Mouse (Mus musculus): ENCODE data around the gene Bpgm. TPM values are rescaled to one million over a fixed set of nuclear protein-coding genes. Genes with fewer than 3 reads are reported as not detected.

The Bpgm gene
- 74.0 and 75.0 TPM in 2 replicates for polyA plus RNA-seq (2015; fragmentation: Nextera tagmentation; extraction: Ambion mirVana)

- Histone ChIP-seq H3K36me3 (no peaks in the 10 kb centered on the region), H3K27me3 (no peaks in the 10 kb centered on the region), H3K4me2 (peak within 1 kb of the TSS; percentile 80), H3K9me3 (no peaks in the 10 kb centered on the region), H3K4me1 (replicated peaks) (peaks cover 50% of the 10 kb centered on the region), H3K4me3 (peak within 1 kb of the TSS; percentile 74), H3K27ac (replicated peaks) (peak within 1 kb of the TSS; percentile 87), H3K9ac (peak within 1 kb of the TSS; percentile 84)
- 1% methylated on average over 35 of the region's 35 CpGs for WGBS
- peak; percentile 99 for ATAC-seq (ENCODE audit: low read depth)
Observed at GRCm38 (mm10) chr6:34475974-34476794, at the start of gene Bpgm. TSS of gene Bpgm (plus strand) at chr6:34476207.

GRCm38 (mm10) chr6:34439006-34439405 is 37.0 kb upstream of the Bpgm start:
- 61% methylated on average over 2 of the region's 2 CpGs for WGBS
- Histone ChIP-seq H3K4me2 (no peak overlapping the region), H3K27me3 (no peaks in the 10 kb centered on the region), H3K27ac (replicated peaks) (no peak overlapping the region), H3K36me3 (no peaks in the 10 kb centered on the region), H3K4me3 (no peak overlapping the region), H3K9me3 (no peaks in the 10 kb centered on the region), H3K9ac (no peak overlapping the region), H3K4me1 (replicated peaks) (no peaks in the 10 kb centered on the region)
- ATAC-seq (ENCODE audit: low read depth), result no peak

GRCm38 (mm10) chr6:34441556-34442257 is 34.3 kb upstream of the Bpgm start:
- WGBS, result 75% methylated on average over 9 of the region's 9 CpGs

GRCm38 (mm10) chr6:34443791-34444190 is 32.2 kb upstream of the Bpgm start:
- no peak for ATAC-seq (ENCODE audit: low read depth)
- Histone ChIP-seq H3K27ac (replicated peaks) (no peak overlapping the region), H3K4me2 (no peak overlapping the region), H3K9me3 (no peaks in the 10 kb centered on the region), H3K4me3 (no peak overlapping the region), H3K4me1 (replicated peaks) (no peaks in the 10 kb centered on the region), H3K9ac (no peak overlapping the region), H3K27me3 (no peaks in the 10 kb centered on the region), H3K36me3 (no peaks in the 10 kb centered on the region)
- 93% methylated on average over 2 of the region's 2 CpGs for WGBS

More at GRCm38 (mm10) chr6:34441556-34442257, 34.3 kb upstream of the Bpgm start:
- no peaks in the 10 kb centered on the region for H3K36me3 ChIP-seq
- no peaks in the 10 kb centered on the region for H3K9me3 ChIP-seq
- H3K4me2 ChIP-seq, result no peak overlapping the region
- H3K27ac ChIP-seq (replicated peaks), result no peak overlapping the region
- H3K4me3 ChIP-seq, result no peak overlapping the region
- ATAC-seq (ENCODE audit: low read depth), result no peak
- H3K4me1 ChIP-seq (replicated peaks), result no peaks in the 10 kb centered on the region
- no peak overlapping the region for H3K9ac ChIP-seq
- no peaks in the 10 kb centered on the region for H3K27me3 ChIP-seq

GRCm38 (mm10) chr6:34447961-34448360 is 28.0 kb upstream of the Bpgm start:
- H3K9me3 ChIP-seq, result no peaks in the 10 kb centered on the region
- no peak overlapping the region for H3K9ac ChIP-seq
- WGBS, result 16% methylated on average over 2 of the region's 2 CpGs

GRCm38 (mm10) chr6:34448696-34449095 is 27.3 kb upstream of the Bpgm start:
- no peak overlapping the region for H3K4me3 ChIP-seq
- WGBS, result 81% methylated on average over 1 of the region's 1 CpGs

More at GRCm38 (mm10) chr6:34447961-34448360, 28.0 kb upstream of the Bpgm start:
- no peak for ATAC-seq (ENCODE audit: low read depth)
- no peak overlapping the region for H3K4me3 ChIP-seq
- H3K4me2 ChIP-seq, result no peak overlapping the region
- no peak overlapping the region for H3K27ac ChIP-seq (replicated peaks)
- H3K4me1 ChIP-seq (replicated peaks), result no peaks in the 10 kb centered on the region
- no peaks in the 10 kb centered on the region for H3K27me3 ChIP-seq
- H3K36me3 ChIP-seq, result no peaks in the 10 kb centered on the region

GRCm38 (mm10) chr6:34452963-34453770 is 22.8 kb upstream of the Bpgm start:
- H3K27me3 ChIP-seq, result no peaks in the 10 kb centered on the region
- no peak for ATAC-seq (ENCODE audit: low read depth)
- H3K9ac ChIP-seq, result no peak overlapping the region
- WGBS, result 72% methylated on average over 7 of the region's 7 CpGs
- no peak overlapping the region for H3K27ac ChIP-seq (replicated peaks)
- H3K4me3 ChIP-seq, result no peak overlapping the region
- H3K4me1 ChIP-seq (replicated peaks), result no peaks in the 10 kb centered on the region
- no peaks in the 10 kb centered on the region for H3K36me3 ChIP-seq
- no peaks in the 10 kb centered on the region for H3K9me3 ChIP-seq
- H3K4me2 ChIP-seq, result no peak overlapping the region

More at GRCm38 (mm10) chr6:34448696-34449095, 27.3 kb upstream of the Bpgm start:
- ATAC-seq (ENCODE audit: low read depth), result no peak
- H3K4me2 ChIP-seq, result no peak overlapping the region
- no peak overlapping the region for H3K9ac ChIP-seq
- H3K9me3 ChIP-seq, result no peaks in the 10 kb centered on the region
- no peaks in the 10 kb centered on the region for H3K27me3 ChIP-seq
- no peaks in the 10 kb centered on the region for H3K4me1 ChIP-seq (replicated peaks)
- no peak overlapping the region for H3K27ac ChIP-seq (replicated peaks)
- no peaks in the 10 kb centered on the region for H3K36me3 ChIP-seq

GRCm38 (mm10) chr6:34459456-34459855 is 16.6 kb upstream of the Bpgm start:
- Histone ChIP-seq H3K36me3 (no peaks in the 10 kb centered on the region), H3K27me3 (no peaks in the 10 kb centered on the region), H3K27ac (replicated peaks) (no peak overlapping the region), H3K4me1 (replicated peaks) (no peaks in the 10 kb centered on the region), H3K9me3 (no peaks in the 10 kb centered on the region), H3K4me3 (no peak overlapping the region), H3K4me2 (no peak overlapping the region), H3K9ac (no peak overlapping the region)
- ATAC-seq (ENCODE audit: low read depth), result no peak

GRCm38 (mm10) chr6:34460651-34461050 is 15.4 kb upstream of the Bpgm start:
- H3K4me1 ChIP-seq (replicated peaks), result no peaks in the 10 kb centered on the region
- H3K4me3 ChIP-seq, result no peak overlapping the region
- 63% methylated on average over 4 of the region's 4 CpGs for WGBS
- no peak overlapping the region for H3K4me2 ChIP-seq
- no peaks in the 10 kb centered on the region for H3K36me3 ChIP-seq
- no peaks in the 10 kb centered on the region for H3K27me3 ChIP-seq
- H3K9ac ChIP-seq, result no peak overlapping the region
- H3K27ac ChIP-seq (replicated peaks), result no peak overlapping the region
- H3K9me3 ChIP-seq, result no peaks in the 10 kb centered on the region
- ATAC-seq (ENCODE audit: low read depth), result no peak

- Histone ChIP-seq H3K9me3 (no peaks in the 10 kb centered on the region), H3K27ac (replicated peaks) (no peak overlapping the region), H3K36me3 (no peaks in the 10 kb centered on the region), H3K4me3 (no peak overlapping the region), H3K27me3 (no peaks in the 10 kb centered on the region), H3K4me1 (replicated peaks) (no peaks in the 10 kb centered on the region), H3K4me2 (no peak overlapping the region), H3K9ac (no peak overlapping the region)
- no peak for ATAC-seq (ENCODE audit: low read depth)
- 92% methylated on average over 4 of the region's 4 CpGs for WGBS
Observed at GRCm38 (mm10) chr6:34463582-34463981, 12.4 kb upstream of the Bpgm start.

- no peak for ATAC-seq (ENCODE audit: low read depth)
Observed at GRCm38 (mm10) chr6:34471434-34472110, 4.4 kb upstream of the Bpgm start.

More at GRCm38 (mm10) chr6:34471434-34472110, 4.4 kb upstream of the Bpgm start:
- no peaks in the 10 kb centered on the region for H3K9me3 ChIP-seq
- WGBS, result 86% methylated on average over 12 of the region's 12 CpGs
- H3K4me1 ChIP-seq (replicated peaks), result peaks cover 7% of the 10 kb centered on the region
- no peak overlapping the region for H3K27ac ChIP-seq (replicated peaks)
- no peak overlapping the region for H3K9ac ChIP-seq
- no peak overlapping the region for H3K4me2 ChIP-seq
- no peaks in the 10 kb centered on the region for H3K27me3 ChIP-seq
- H3K36me3 ChIP-seq, result no peaks in the 10 kb centered on the region
- no peak overlapping the region for H3K4me3 ChIP-seq
